Mouse (Mus musculus): ENCODE data around the gene Cep19.

DNA sequence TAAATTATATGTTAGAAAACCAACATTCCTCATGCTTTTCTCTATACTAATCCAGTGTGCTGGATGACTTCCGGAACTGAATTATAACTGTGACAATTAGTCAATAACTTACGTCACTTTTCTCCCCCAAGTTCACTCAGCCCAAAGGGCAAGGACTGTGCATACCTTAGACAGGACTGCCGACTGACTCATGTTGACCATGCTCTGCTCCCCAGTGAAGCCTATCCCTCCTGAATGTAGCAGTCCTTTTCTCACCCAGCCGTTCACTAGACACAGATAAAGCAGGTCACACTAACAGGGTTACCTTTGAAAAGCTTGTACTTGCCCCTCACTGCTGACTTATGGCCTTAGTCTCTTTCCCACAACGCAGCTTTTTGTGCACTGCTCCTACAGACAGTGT is 40.8 kb upstream of the Cep19 start:
- TF ChIP-seq CTCF (conservative IDR thresholded peaks at IDR 0.05; ENCODE audit: insufficient read depth, insufficient read length, low read depth, low read length): no peak
- TF ChIP-seq POLR2A (IDR thresholded peaks at IDR 0.05; ENCODE audit: low read depth, low read length): no peak

Data from kidney, adult 2 months (tissue).